Mouse (Mus musculus): Measurements from ENCODE around the gene Chn2.

DNA sequence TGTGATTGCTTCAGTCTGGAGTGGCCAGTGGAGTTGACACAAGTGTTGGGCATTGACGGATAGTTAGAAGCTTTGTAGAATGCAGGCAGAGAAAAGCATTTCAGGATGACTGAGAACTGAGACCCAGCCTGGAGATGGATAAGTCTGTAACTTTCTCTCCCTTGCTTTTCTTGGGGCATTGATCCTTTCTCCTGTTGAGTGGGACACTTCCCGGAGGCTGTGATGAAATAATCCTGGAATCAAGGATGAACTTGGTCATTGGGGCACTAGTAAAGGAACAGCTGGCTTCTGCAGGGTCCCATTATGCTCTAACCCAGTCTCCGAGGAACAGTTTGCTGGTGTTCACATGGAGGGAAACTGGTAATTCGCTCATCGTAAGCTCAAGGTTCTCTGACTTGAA, 4.2 kb downstream of the Chn2 start:
- TF ChIP-seq POLR2A (IDR thresholded peaks at IDR 0.05; ENCODE audit: insufficient read depth, low read length) (no peak), EP300 (IDR thresholded peaks at IDR 0.05; ENCODE audit: insufficient read depth, low read depth, low read length) (no peak), CTCF (IDR thresholded peaks at IDR 0.05; ENCODE audit: low read depth, low read length) (no peak)
